Mouse (Mus musculus): ENCODE results near the gene Snx33.

DNA sequence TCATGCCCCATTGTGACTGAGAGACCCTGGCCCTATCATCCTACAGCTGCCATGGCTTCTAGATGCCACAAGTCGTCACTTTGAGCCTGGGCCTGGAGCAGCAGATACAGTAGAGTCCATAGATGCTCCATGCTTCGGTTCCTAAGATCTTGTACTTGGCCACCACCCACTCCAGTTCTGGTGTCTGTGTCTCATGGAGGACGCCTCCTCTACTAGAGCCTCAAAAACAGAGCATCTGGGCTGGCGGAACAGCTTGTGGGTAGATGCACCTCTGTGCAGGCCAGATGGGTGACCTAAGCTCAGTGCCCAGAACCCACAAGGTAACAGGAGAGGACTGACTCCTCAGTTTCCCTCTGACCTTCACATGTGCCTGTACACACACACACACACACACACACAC, 43.8 kb downstream of the Snx33 start:
- TF ChIP-seq CTCF (IDR thresholded peaks at IDR 0.05) = no peak
- no peak for TF ChIP-seq EP300 (IDR thresholded peaks at IDR 0.05)
